Mouse (Mus musculus): ENCODE measurements at regions not wholly inside any gene's neighbourhood (a gene's known extent, or its start where the extent isn't known, plus 50 kb on each side); places are given as distances from the start of the nearest gene placed in this dataset.

GRCm38 (mm10) chr2:178594177-178594576 lies 163.8 kb downstream of the Cdh26 start:
- TF ChIP-seq POLR2A (IDR thresholded peaks at IDR 0.05; ENCODE audit: extremely low read depth, insufficient read depth, low read length) (no peak), CTCF (IDR thresholded peaks at IDR 0.05; ENCODE audit: low read depth, low read length) (no peak)

Data from liver, adult 2 months (tissue).